Mouse (Mus musculus) cerebellum, adult 18-20 months (tissue): ENCODE results near the gene Caskin2.
"Not testable (repeated sequence)": the region's sequence is repeated elsewhere in the genome, so short reads cannot be mapped to it uniquely, and the experiment has no call there.

Source experiments
- DNase-seq, 2 experiments: peaks; one replicate each; pipeline ENCODE4 v3.0.0; 2021

Caskin2 gene

DNA sequence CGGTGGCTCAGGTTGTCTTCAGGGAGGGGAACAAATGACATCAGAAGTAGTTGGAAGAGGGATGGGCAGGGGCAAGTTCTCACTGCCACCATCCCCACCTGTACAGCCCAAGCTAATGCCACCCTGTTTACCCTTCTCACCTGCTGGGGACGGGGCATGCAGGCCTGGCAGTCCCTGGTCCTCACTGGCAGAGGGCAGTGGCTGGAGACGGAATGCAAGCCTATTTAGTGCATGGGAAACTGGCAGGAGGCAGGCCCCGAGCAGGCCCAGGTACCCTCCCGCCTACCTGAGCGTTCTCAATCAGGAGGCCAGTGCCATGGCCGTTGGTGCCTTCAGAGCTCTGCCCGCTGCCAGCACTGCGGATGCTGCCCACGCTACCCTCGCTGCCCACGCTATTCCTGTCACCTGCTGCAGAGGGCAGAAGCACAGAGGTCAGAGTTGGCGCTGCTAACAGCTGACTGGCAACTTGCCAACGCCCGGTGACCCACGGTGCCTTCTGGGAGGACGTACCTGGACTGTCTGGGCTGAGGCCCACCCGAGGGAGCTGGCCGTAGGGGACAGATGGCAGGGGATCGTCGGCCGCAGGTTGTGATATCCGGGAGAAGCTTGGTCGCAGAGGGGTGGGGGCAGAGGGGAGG lies 10.2 kb downstream of the Caskin2 start:
- no peak for DNase-seq

DNA sequence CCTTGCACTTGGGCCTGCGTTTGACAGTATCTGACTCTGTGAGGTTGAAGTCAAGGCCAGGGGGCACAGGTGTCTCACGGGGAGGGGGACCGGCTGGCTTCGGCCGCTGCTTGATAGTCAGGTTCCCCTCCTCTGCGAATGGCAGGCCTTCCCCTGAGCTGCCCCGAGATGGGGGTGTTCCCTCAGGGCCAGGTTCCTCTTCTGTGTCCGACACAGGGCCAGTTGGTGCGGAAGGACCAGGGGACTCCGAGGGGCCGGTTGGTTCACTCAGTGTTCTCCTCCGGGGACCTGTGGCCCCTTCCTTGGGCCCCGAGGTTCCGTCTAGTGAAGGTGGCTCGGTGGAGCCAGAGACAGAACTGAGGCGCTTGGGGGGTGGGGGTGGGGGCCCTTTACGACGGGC lies 12.5 kb downstream of the Caskin2 start:
- no peak for DNase-seq

DNA sequence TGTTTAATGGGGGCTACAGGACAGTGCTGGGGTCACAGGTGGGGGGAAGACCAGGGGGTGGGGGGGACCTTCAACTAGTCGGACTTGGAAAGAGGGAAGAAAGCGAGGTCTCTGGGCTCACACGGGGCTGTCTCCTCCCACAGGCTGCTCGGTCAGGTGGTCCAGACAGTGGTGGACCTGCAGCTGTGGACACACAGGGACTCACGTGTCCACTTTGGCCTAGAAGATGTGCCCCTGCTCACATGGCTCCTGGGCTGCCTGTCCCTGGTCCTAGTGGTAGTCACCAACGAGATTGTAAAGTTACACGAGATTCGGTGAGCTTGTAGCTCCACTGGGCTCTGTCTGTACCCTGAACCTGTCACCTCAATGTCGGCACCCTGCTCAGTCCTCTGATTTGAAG lies 15.8 kb downstream of the Caskin2 start:
- no peak for DNase-seq

DNA sequence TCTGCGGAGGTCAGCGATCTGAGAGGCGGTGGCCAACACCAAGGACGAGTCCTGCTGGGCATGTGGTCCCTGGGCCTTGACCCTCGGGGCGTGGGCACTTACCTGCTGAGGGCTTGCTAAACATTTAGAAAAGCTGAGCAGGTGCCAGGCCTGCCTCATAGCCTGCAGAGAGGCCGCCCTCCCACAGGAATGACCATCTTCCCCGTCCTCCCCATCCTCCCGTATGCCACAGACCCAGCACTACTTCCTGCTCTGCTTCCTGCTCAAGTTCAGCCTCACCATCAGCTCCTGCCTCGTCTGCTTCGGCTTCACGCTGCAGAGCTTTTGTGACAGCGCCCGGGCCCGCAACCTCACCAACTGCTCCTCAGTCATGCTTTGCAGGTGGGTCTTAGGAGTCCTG lies 16.5 kb downstream of the Caskin2 start:
- DNase-seq, result no peak

DNA sequence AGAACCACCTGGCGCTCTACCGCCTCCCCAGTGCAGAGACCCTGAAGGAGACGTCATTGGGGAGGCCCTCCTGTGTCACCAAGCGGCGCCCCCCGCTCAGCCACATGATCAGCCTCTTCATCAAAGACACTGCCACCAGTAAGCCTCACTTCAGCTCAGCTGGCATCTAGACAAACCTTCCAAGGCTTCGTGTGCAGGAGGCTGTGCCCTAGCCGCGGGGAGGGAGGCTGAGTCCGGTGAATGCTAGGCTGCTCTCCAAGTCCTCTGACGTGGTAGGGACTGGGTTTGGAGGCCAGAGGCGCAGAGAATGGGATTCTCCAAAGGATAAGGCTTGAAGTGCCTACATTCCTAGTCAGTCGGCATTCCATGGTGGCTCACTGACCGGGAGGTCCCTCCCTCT lies 21.1 kb downstream of the Caskin2 start:
- DNase-seq, result peak; percentile 55 to 70

DNA sequence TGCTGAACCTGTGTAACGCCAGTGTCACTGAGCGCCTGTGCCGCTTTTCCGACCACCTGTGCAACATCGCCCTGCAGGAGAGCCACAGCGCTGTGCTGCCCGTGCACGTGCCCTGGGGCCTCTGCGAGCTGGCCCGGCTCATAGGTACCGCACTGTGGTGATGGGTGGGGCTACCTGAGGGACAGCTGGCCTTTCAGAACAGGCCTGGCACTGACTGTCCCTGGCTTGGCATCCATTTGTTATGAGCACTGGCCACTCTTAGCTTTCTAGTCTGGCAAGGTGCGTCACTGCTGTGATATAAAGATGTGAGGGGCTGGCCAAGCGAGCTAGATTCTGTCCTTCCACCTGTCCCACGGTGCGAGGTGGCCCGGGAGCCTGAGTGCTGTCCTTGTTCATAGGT lies 21.5 kb downstream of the Caskin2 start:
- peak; percentile 67 to 78 for DNase-seq

DNA sequence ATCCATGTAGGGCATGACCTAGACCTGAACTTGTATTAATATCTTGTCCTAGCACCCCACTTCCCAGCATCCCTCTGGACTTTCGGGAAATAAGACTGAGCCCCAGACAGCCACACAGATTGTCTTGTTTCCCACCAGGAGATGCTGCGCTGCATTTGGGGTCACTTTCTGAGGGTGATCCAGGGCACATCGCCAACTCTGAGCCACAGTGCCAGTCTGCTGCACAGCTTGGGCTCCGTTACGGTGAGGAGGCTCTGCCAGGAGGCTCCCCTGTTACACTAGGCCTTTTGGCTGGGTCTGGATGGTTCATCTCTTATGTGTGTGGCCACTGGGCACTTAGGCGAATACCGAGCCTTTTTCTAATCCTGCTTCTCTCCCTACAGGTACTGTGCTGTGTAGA lies 23.7 kb downstream of the Caskin2 start:
- peak; percentile 69 for DNase-seq

DNA sequence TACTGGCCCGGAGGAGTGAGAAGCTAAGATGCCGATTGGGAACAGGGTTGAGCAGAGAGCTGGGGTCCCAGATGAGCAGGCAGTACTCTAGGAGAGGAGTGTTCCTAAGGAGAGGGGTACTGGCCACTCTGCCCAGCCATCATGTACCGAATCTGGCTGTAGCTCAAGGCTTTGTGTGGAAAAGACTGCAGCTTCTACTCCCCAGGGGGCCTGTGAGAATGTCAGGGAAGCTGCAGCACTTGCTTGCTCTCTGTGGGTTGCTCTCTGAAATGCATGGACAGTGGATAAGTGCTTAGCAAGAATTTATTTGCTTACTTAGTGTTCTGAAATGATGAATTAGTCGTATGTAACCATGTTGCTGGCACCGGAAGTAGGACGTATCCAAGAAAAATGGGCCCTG lies 27.0 kb downstream of the Caskin2 start:
- no peak for DNase-seq

DNA sequence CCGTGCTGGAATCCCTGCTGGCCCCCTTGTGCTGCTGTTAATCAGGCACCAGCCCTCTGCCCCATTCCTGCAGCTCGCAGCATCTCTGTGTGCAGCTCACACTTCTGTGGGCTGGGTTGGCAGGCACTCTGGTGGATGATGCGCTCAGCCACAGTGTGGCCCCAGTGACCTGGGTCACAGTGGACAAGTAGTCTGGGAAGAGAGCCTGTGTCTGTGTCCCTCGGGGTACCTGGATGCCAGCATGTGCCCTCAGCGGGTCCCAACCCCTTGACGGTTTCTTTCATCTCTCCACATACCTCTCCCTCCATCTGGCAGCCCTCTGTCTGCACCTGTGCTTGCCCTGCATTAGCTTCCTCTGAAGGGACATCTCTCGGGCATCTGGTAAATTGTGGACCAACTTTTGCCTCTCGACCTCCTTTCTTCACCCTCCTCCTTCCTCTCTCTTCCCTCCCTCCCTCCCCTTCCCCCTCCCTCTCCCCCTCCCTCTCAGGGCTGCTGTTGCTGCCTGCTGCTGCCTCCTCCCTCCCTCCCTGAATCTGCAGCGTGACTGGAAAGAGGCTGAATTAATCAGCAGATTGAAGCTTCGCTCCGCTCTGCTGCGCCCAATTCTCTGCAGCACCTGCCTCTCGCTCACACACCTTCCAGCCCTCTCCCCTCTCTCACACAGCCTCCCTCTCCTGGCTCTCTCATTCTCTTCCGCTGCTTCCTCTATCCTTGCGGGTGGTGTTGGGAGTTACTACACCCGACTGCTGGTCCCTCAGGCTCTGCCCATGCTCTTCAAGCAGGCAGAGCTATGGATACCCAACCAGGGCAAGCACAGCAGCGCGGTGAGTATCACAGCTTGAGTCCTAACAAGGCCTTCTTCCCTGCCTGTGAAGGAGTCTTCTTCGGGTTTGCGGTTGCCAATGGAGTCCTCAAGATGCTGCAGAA lies 33.0 kb downstream of the Caskin2 start:
- no peak for DNase-seq

DNA sequence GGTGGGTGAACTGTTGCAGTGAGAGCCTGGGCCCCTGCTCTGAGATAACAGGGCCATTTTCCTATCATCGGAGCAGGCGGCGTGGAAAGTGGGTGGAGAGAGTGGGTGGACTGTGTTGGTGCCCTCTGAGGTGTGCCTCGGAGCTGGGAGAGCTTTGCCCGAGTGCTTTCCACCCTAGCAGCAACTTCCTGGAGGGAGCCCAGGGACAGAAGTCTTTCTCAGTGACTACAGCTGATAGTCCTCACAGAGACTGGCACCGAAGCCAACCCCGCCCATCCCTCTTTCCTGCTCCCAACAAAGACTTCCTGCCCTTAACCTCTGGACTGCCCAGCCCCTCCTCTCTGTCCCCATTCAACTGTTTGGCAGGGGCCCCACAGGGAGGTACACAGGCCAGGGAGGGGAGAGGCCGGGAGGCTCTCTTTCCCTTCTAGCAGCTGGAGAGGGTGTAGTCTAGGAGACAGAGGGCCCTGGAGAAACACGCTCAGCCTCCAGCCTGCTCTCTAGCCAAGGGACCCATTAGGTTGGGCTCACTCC lies 34.3 kb downstream of the Caskin2 start:
- peak in 1 of 2 experiments; percentile 29 for DNase-seq

DNA sequence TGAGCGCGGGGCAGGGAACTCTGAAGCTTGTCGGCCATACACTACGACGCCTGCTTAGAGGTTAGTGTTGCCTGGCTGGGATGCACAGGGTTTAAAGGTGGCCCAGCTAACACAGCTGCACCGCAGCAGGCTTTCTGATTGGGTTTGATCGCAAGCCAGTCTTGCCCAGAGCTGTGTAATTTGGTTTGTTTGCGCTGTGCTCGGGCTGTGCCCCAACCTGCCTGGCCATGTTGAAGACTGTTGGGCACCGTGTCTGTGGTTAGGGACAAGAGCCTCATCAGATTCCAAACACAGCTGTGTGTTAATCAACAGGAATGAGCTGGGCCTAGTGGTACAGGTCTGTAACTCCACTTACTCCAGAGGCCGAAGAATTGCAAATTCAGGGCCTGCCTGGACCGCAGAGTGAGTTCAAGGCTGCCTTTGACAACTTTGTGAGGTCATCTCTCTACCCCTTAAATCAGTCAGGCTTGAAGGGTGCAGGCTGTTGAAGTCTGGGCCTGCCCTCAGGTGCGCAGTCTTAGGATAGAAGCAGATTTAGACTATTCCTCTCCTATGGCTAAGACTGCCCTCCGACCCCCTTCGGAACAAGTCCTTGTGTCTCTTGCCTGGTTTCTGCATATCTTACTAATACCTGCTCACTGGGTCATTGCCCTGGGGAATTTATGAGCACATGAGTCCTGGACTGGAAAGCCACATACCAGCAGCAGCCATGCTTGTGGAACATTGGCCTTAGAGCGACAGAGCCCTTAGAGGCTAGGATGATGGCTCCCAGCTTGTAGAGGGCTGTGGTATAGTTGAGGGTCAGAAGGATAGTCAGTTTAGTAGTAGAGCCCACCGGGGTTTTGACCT lies 35.7 kb downstream of the Caskin2 start:
- no peak for DNase-seq

DNA sequence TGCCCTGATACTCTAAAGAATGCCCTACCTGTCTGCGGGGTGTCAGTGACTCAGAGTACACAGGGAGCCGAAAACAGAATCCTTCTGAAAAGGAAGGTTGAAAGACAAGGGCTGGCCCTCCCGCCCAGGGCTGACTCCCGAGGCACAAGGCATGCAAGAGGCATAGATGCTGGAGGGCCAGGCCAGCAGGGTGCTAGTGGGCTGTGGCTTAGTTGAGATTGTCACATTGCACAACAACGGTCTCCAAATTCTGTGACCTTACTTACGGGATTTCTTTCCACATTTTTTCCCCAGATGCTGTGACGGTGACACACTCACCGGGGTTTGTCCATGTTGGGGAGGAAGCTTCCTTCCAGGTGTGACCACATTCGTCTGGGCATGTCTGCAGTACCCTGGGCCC lies 36.5 kb downstream of the Caskin2 start:
- DNase-seq, result no peak

DNA sequence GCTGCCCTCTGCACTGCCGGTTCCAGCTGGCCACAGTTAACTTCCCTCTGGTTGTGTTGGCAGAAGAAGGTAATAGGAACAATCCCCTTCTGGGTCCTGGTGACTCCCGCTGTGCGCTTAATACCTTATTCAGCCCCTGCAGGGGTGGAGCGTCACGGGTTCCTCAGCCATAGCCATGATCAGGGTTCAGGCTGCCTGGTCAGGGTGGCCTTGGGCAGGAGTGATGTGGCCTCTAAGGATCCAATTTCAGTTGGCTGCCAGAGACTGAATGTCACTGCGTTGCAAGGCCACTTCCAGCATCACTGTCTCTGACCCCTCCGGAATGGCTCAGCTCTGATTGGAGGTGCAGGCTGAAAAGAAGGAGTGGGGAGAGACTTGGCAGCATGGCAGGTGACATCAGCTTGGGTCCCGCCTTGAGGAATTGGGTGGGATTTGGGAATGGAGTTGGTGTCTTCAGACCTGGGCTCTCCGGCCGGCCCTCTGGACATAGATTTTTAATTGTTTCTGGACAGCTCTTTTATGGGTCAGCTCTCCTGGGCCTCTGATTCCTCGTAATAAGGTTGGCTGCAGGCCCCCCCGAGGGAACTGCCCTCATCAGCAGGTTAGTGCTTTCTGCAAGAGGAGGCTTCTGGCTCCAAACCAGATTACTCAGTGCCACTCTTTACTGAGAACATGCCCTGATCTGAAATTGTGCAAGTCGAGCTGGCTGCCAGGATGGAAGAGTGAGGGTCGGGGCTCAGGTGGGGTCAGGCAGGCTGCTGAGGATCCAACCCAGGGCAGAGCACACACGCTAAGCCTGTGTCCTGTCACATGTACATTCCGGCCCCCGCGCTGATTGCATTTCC lies 37.4 kb downstream of the Caskin2 start:
- peak; percentile 58 to 61 for DNase-seq

DNA sequence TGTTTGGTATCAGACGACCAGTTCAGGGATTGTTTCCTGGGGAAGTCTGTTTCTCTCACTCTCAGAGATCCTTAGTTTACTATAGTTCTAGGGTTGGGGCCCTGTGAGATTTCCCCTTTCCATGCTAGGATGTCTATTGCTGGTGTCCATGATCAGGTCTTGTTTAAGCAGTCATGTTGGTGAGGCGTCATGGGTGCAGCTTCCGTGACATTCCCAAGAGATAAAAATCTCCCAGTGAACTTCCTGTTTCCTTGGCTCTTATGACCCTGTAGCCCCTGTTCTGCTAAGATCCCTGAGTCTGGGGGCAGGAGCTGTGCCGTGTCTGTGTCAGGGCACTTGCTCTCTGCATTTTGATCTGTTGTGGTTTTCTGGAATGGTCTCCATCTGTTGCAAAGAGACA lies 38.8 kb downstream of the Caskin2 start:
- no peak for DNase-seq

DNA sequence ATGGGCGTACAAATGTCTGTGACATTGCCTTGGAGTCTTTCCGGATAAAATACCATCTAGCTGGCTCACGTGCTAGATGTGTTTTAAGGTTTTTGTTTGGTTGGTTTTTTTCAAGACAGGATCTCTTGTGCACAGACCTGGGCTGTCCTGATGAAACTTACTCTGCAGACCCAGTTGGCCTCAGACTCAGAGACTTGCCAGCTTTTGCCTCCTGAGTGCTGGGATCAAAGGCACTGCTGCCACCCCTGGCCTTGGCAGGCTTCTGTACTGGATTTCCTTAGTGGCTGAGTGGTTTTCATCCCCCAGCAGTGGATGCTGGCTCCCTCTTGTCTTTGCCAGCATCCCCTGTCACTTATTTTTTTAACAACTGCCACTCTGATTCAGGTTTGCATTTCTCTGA lies 44.5 kb downstream of the Caskin2 start:
- DNase-seq, result no peak

DNA sequence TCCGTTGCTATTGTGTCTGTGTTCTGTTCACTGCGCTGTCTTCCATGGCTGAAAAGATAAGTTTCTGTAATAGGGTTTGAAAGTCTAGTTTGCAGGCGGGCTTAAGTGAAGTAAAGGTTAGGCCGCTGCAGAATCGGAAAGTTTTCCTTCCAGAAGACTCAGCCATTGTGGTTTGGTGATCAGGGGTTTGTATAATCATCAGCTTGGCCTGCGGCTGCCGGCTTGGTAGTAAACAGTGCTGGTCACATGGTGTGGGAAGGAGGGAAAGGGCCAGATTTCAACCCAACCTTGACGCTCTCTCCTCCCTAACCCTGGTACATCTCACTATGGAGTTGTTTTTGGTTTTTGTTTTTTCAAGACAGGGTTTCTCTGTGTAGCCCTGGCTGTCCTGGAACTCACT lies 46.5 kb downstream of the Caskin2 start:
- DNase-seq, result no peak

DNA sequence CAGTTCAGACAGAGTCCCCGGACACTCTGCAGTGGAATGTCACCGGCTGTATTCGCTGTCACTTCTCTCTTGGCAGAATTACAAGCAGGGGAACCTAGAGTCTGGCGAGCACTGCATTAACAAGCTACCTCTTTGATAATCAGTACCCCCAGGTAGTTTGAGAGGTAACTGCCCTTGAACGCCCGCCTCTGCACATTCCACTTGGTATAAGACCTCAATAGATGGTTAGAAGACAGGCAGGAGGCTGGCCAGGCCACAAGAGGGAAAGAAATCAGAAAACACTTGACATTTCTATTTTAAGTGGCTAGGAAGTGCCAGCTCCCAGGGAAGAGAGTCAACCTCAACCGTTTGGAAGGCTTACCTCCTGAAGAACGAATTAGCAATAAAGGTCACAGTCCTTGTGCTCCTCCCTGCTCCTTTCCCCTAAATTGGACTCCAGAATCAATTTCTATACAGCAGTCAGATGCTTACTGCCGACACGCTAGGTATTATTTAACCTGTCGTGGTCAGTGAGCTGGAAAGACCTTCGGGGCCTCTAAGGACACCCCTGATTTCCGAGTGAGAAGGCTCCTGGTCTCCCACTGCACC lies 47.0 kb downstream of the Caskin2 start:
- peak; percentile 28 to 46 for DNase-seq

DNA sequence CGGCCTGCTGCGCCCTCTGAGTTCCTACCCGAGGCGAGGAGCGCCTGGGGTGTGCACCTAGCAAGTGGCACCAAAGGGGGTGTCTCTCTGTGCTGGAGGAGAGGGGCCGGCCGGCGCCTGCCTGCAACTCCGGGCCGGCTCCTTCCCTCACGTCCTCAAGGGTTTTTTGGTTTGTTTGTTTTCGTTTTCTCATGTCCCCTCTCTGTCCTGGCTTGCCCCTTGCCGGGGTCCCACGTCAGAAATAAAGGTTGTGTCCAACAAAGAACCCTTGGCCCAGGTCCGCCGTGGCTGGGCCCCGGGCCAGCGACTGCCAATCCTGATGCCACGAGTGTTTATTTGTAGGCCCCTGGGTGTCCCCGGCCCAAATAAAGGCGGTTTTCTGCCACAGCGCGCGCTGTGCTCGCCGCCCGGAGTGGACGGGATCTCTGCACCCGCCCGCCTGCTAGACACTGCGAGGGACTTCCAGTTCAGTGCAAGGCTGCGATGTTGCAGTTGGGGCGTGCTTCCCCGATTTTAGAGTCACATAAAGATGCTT lies 47.8 kb downstream of the Caskin2 start:
- peak; percentile 59 to 72 for DNase-seq

DNA sequence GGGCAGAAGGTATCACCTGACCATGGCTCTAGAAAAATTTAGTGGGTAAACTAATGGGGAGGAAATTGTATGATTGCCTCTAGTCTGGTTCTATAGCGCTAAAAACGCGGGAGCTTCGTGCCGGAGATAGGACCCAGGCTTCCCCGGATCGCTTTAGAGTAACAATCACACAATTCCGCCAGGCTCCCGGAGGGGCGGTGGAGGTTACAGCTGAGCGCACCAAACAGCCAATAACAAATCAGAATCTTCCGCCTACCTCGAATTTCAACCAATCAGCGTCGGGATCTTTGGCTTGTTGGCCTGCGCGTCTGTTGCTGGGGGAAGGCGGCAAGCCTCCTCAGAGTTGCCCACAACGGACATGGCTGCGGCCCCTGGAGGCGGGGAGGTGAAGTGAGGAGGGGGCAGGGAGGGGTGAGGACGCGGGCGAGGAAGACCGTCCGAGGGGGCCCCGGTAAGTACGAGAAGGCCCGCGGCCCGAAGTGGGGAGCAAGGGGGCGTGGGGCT lies 48.3 kb downstream of the Caskin2 start, which contains the start of gene Tmem94:
Gene Tmem94 (plus strand): TSS at position 331 of the 504 bp plus-strand sequence.
- peak; percentile 94 to 97 for DNase-seq

DNA sequence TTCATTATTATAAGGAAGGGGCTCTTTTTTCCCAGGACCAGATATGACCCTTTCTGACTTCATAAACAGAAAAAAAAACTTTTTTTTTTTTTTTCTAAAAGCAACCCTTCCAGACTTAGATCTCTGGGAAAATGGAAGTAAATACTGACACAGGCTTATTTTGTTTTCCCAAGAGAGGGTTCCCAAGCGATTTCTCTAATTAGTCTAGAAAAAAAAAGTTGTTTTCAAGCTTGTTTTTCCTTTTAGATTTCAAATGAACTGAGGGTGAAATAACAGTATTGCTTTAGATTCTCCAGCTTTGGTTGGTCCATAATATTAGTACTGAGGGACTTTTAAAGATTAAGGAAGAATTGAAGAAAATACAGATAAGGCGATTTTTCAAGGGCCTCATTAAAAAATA lies 48.7 kb downstream of the Caskin2 start:
- DNase-seq, result no peak

DNA sequence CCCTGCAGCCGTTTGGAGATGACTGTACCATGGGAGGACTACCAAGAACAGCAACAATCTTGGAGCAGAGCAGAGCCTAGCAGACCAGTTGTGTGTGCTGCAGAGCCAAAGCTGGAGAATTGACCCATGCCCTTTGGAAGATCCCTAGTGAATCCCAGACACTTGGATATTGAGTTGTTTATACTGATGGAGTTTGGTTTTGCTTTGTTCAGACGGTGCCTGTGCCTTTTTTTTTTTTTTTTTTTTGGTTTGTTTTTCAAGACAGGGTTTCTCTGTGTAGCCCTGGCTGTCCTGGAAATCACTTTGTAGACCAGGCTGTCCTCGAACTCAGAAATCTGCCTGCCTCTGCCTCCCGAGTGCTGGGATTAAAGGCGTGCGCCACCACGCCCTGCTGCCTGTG lies 51.3 kb downstream of the Caskin2 start:
- DNase-seq, result not testable (repeated sequence)
